Mouse (Mus musculus) CD8-positive naive resting alpha-beta T cell, adult 2 months (primary cell): ENCODE measurements around the gene Tmem217.
"Not testable (repeated sequence)": the region's sequence is repeated elsewhere in the genome, so short reads cannot be mapped to it uniquely, and the experiment has no call there.

ENCODE experiments used
- DNase-seq, 2 experiments: peaks; one replicate each; pipeline ENCODE4 v3.0.0; 2022; ENCODE audit warnings: low read depth in 2 of 2, low spot score in 2 of 2

Gene Tmem217

DNA sequence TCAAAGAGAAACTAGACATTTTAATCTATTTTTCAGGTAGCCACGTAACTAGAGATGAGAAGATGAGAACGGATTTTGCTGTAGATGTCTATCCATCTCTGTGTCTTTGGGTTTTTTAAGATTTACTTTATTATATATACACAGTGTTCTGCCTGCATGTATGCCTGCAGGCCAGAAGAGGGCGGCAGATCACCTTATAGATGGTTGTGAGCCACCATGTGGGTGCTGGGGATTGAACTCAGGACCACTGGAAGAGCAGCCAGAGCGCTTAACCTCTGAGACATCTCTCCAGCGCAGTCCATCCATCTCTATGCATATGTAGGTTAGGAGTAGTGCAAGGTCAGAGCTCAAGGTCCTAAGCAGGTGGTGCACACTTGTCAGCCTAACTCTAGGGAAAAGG lies 48.5 kb downstream of the Tmem217 start:
- DNase-seq, result no peak

DNA sequence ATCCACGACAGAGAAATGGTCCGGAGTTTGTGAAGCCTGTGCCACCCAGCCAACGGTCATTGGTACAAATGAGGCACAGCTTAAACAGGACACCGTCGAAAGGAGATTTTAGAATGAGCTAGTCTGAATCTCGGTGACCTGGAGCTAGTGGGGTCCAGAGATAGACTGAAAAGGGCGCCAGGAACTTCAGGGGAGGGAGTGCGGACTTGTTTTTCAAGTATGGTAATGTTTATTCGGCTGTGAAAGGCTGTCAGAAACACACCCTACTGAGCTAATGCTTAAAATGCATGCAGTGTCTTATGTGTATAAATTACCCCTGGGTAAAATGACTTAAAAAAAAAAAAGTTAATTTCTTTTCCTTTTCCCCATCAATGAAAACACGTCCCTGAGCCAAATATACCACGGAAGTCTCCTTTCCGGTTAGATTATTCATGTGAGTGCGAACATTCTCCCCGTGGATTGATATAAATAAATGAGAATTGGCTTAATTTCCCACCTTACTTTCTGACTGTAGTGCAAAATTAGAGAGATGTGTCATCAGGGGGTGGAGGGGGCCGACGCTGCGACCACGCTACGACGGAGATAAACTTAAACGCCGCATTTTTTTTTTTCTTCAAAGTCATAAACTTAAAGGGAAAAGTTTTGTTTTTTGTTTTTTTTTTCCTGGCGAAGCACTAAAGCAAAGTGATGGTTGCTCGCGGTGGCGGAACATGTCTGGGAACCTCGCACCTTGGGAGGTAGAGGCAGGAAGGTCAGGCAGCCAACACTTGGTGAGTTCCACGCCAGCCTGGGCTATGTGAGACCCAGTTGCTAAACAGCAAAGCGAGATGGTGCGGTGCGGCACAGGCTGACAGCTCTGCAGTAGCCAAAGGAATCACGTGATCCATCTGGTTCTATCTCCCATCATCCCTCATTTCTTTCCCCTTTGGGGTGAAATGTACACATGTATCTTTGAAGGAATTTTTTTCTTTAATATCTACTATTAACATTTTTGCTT lies 49.2 kb downstream of the Tmem217 start:
- no peak for DNase-seq

DNA sequence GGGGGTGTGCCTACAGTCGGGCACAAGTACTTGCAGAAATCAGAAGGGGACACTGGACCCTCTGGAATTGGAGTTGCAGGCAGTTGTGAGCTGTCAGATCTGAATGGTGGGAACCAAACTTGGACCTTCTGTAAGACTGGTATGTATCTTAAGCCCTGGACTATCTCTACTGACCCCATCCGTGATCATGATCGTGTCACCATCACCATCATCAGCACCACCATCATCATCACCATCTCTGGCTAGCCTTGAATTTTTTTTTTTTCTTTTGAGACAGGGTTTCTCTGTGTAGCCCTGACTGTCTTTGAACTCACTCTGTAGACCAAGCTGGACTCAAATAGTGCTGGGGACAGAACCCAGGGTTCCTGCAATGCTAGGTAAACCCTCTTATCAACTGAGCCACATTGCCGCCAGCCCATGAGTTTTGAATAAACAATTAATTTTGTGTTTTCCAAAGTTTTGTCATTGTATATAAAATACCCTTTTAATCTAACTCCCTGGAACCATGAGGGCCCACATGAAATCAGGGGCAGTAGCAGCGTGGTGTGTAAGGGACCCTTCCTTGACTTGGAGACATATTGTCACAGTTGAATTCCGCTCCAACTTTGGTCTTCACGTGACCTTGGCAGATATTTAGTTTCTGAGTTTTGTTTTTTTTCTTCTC lies 50.0 kb downstream of the Tmem217 start:
- DNase-seq, result no peak

DNA sequence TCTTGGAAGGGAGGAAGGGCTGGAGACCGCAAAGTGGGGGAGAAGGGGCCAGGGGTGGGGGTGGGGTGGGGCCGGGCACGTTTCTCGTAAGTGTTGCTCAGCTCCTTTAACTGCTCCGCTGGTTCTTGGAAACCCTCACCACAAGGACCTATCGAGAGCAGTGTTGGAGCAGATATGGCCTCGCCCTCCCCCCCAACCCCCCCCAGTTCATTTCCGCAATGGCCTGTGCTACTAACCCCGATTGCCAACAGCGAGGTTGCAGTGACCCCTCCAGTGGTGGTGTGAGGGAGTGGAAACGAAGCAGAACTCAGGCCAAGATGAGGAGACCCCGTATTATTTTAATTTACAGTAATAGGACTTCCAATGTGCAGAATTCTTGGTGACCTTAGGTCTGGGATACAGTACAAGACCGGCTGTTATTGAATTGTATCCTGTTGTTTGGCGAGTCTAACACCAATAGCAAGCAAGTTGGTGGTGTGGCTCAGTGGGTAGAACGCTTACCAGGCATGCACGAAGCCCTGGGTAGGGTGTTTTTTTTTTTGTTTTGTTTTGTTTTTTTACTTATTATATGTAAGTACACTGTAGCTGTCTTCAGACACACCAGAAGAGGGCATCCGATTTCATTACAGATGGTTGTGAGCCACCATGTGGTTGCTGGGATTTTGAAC lies 51.2 kb downstream of the Tmem217 start:
- no peak for DNase-seq

DNA sequence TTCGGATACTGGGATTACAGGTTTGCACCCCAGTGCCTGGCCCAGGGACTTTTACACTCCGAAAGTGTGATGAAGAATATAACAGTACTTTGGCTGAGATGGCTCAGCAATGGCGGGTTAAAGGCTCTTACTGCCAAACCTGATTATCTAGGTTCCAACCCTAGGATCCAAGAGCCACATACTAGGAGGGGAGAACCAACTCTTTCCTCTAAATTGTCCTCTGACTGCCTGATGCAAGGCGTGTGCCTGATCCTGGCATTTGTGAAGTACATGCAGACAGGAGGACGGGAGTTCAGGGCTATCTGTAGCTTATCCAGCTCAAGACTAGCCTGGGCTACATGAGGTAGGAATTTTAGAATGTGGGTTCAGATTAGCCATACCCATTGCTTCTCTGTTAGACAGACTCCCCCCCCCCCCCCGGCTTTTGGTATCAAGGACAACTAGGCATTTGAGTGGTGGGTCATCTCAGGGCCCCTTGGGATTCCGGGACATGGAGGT lies 51.9 kb downstream of the Tmem217 start:
- DNase-seq, result no peak

DNA sequence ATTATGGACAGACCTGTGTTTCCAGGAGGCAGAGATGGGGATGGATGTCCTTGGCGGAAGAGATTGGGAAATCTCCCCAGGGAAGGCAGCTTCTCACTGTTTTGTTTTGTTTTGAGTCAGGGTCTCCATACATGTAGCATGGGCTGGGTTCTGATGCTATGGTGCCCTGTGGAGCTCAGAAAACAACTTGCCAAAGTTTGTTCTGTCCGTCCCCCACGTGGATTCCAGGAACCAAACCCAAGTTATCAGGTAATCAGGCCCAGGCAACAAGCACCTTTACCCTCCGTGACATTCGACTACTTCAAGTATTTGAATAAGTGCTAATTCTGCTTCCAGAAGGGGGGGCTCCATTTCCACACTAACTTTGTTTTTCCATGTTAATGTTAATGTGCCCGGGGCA lies 52.7 kb downstream of the Tmem217 start:
- DNase-seq, result no peak

DNA sequence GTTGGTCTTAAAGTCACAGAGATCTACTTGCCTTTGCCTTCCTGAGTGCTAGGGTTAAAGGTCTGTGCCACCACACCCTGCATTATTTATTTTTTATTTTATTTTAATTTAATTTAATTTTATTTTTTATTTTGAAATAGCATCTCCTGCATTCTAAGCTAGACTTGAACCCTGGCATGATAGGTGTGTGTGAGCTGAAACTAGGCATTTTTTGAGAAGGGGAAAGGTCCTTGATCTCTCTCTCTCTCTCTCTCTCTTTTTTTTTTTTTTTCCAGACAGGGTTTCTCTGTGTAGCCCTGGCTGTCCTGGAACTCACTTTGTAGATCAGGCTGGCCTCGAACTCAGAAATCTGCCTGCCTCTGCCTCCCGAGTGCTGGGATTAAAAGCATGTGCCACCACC lies 53.2 kb downstream of the Tmem217 start:
- not testable (repeated sequence) for DNase-seq

DNA sequence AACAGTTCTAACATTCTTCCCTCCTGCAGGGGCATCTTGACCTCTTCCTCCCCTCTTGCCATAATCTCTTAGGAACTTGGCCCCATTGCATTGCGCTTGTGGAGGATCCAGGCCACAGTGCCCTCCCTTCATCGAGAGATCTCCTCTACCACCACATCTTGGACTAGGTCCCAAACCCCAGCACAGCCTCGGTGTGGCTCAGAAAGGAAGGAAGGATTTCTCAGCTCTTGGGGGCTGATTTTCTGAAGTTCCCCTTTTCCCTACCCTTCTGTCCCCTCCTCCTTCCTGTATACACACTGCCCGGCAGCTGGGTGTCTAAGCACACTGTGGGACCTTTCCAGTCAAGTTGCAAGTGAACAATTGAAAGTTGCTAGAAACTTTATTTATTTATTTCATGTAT lies 54.2 kb downstream of the Tmem217 start:
- DNase-seq, result no peak

DNA sequence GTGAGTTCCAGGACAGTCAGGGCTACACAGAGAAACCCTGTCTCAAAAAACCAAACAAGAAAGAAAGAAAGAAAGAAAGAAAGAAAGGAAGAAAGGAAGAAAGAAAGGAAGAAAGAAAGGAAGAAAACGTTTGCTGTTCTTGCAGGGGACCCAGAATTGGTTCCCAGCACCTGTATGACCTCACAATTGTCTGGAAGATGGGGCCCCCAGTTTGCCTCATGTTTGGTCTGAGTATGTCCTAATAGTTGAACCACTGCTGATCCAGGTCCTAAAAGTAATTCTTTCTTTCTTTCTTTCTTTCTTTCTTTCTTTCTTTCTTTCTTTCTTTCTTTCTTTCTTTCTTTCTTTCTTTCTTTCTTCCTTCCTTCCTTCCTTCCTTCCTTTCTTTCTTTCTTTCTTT lies 54.7 kb downstream of the Tmem217 start:
- DNase-seq, result not testable (repeated sequence)

DNA sequence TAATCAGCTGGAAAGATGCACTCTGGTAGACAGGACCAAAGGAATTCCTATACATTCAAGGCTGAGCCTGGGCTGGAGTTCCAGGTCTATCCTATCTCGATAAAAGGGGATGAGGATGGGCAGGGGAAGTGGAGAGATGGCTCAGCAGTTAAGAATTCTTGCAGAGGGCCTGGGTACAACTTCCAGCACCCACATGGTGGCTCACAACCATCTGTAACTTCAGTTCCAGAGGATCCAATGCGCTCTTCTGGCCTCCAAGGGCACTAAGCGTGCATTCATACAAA lies 55.2 kb downstream of the Tmem217 start:
- DNase-seq, result no peak

DNA sequence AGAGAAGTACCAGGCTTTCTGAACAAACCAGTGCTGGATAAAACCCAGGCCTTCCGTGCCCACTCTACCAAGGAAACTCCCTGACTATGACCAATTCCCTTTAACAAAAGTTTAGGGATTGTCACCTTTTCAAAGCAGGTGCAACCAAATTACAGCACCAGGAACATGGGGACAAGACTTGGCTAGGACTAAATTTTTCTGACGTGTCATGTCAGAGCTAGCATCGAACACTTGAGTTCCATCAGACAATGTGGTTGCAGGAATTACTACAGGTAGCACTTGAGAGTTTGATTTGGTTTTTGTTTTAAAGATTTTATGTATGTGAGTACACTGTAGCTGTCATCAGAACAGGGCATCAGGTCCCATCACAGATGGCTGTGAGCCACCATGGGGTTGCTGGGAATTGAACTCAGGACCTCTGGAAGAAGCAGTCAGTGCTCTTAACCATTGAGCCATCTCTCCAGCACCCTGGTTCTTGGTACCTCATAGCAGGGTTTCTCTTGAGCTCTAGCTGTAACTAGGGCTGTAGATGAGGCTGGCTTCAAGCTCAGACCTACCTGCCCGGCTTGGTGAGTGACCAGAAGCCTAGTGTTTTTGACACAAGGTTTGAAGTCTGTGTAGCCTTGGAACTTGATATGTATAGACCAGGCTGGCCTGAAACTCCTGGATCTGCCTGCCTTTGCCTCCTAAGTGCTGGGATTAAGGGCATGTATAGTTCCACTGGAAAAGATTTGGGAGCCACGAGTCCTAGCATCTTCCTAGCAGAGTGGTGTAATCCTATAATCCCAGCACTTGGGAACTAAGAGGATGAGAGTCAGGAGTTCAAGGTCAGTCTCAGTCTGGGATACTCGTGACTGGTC lies 55.7 kb downstream of the Tmem217 start:
- no peak for DNase-seq

DNA sequence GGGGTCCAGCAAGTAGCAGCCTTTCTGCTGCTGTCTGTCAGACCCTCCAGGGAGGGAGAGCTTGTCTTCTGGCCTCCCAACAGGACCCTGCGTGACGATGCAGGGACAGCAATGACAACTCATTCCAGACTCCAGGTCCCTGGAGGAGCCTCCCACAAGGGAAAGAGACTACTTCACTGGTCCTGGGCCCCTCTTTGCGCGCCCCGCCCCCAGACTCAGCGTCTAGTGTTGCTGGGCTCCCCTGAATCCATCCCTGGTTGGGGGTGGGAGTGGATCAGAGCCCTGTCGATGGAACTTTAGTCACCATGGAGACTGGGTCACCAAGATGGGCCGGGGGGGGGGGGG lies 57.5 kb downstream of the Tmem217 start:
- no peak for DNase-seq

DNA sequence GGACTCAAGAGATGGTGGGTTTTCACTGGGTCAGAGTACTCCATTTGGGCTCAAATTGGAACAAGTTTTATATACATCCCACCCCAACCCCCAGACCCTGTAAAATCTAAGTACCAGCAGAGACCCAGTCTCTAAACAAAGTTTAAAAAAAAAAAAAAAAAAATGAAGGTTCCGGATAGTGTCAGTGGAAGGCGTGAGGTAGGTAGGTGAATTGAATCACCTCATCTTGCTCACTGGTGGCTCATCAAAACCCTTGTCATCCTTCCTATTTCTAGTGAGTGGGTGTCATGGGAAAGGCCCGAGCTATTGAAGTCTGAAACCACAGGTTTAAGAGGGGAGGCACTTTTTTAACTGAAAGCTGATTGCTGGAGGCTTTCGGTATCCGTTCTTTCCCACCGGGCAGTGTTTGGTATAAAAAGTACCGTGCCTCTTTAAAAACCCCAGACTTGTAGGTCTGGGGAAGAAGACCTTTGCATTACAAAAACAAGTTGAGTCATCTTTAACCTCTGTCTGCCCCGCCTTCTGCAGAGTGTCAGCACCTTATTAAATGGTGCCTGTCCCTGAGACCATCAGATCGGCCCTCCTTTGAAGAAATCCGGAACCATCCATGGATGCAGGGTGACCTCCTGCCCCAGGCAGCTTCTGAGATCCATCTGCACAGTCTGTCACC lies 58.0 kb downstream of the Tmem217 start:
- DNase-seq, result peak; percentile 54 to 58

DNA sequence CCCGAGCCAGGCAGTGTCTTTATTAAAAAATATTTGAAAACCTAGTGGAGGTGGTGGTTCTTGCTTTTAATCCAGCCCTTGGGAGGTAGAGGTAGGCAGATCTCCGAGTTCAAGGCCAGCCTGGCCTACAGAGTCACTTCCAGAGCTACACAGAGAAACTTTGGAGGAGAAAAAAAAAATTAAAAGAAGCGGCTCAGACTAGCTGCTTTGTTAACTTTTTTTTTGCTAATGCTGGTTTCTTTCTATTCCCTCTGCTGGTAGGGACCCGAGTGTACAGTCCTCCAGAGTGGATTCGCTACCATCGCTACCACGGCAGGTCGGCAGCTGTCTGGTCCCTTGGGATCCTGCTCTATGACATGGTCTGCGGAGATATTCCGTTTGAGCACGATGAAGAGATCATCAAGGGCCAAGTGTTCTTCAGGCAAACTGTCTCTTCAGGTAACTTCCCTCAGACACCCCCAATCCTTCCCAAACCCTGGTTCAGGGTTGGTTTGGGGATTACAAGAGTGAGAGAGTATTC lies 58.7 kb downstream of the Tmem217 start:
- DNase-seq, result no peak

DNA sequence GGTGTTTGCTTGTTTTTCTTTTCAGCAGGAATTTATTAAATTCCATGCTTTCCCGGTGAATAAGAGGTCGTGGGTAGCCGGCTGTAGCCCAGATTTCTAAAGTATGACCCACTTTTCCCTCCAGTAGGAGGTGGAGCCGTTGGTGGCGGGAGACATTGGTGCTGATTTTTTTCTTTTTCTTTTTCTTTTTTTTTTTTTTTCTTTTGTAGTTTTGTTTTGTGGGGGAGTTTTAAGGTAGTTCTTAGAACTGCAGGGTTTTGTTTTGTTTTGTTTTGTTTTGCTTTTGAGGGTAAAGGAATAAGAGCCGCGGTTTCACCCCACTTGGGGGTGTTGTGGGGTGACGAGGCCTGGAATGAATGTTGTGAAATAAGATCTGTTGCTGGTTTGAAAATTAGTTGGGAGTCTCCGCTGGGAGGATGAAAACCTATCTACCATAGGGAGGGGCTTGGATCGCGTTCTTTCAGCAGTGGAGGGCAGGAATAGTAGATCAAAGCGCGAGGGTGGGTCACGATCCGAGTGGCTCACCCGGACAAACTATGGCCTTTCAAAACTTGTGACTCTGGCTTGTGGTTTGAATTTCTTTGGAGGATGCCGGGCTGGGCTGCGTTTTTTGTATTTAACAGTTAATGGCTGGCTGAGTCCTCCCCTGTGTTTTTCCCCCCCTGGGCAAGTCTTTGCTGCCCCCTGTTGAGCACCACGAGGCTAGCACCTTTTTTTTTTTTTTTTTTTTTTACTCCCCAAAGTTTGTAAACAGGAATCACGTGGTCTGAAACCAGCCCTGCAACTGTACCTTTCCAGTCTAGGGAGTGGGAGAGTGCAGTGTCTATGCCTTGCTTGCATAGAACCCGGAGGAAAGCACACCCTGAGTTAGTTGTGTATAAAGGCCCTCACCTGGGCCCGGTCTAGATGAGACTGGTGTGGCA lies 59.7 kb downstream of the Tmem217 start:
- peak; percentile 76 to 84 for DNase-seq

DNA sequence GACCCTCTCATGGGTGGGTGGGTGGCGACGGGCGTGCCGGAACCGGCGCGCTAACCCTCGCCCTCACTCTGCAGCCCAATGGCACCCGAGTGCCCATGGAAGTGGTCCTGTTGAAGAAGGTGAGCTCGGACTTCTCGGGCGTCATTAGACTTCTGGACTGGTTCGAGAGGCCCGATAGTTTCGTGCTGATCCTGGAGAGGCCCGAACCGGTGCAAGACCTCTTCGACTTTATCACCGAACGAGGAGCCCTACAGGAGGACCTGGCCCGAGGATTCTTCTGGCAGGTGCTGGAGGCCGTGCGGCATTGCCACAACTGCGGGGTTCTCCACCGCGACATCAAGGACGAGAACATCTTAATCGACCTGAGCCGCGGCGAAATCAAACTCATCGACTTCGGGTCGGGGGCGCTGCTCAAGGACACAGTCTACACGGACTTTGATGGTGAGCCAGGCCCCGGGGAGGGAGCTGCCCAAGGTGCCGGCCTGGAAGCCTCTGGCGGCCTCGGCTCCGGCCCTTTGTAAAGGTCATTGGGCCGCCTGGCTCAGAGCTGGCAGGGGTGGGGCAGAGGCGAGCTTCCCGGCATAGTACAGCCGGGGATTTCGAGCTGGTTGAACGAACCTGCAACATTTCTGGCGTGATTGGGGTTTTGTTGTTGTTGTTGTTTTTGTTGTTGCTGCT lies 60.5 kb downstream of the Tmem217 start:
- DNase-seq, result peak in 1 of 2 experiments; percentile 37

DNA sequence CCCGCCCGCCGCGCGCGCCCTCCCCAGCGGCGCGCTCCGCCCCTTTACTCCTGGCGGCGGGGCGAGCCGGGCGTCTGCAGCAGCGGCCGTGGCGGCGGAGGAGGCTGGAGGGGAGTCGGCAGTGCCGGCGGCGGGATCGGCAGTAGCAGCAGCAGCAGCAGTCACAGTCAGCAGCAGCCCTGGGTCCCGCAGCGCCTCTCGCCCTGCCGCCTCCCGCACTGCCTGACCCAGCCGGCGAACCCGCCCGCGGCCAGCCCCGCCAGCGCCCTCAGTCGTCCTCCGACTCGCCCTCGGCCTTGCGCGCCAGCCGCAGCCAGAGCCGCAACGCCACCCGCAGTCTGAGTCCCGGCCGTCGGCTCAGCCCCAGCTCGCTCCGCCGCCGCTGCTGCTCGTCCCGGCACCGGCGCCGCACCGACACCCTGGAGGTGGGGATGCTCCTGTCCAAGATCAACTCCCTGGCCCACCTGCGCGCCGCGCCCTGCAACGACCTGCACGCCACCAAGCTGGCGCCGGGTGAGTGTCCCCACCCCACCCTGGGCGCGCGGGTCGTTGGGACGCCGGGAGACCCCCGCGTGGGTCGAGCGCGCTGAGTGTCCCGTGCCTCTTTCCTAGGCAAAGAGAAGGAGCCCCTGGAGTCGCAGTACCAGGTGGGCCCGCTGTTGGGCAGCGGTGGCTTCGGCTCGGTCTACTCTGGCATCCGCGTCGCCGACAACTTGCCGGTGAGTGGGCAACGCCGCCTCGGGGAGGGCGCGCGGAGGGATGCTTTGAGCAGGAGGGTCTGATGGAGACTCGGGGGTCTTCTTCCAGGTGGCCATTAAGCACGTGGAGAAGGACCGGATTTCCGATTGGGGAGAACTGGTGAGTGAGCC lies 61.2 kb downstream of the Tmem217 start, which contains the start of gene Pim1:
Pim1 (plus strand) TSS at position 41 of the 869 bp plus-strand sequence.
- peak; percentile 63 to 65 for DNase-seq
